Mouse (Mus musculus): ENCODE data around the gene Lin7a.

DNA sequence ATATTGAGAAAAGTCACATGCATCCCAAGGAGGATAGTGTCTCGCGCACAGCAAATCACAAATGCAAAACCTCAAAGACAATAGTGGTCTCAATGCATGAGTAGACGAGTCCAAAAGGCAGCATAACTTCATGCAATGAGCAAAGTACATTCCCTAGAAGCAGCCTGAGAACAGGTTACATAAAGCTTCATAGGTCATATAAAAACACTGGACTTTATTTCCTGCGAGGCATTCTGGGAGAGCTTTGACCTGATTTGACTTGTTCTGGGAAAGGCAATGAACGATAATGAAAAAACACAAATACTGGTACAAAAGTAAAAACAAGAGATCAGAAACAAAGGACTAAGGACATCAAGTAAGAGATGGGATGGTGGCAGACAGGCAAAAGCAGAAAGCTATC lies 54.1 kb downstream of the Lin7a start:
- TF ChIP-seq CTCF (IDR thresholded peaks at IDR 0.05; ENCODE audit: control insufficient read depth, insufficient read depth, insufficient read length) (no peak), USF1 (IDR thresholded peaks at IDR 0.05; ENCODE audit: low read depth) (no peak), MYOG (IDR thresholded peaks at IDR 0.05; ENCODE audit: control insufficient read depth, extremely low read depth, insufficient read length) (no peak), MAX (IDR thresholded peaks at IDR 0.05) (no peak), MYOD1 (IDR thresholded peaks at IDR 0.05; ENCODE audit: control insufficient read depth, insufficient read length, low read depth) (no peak)

Measured in C2C12 (cell line).